Mouse (Mus musculus) lung, postnatal 0 days (tissue): ENCODE results near the gene Agfg1. TPM values are rescaled to one million over a fixed set of nuclear protein-coding genes. Genes with fewer than 3 reads are reported as not detected.

Experiments used
- ATAC-seq: fragments of 200-750 bp; cut with Nextera tagmentation; 2 replicates; pipeline ENCODE4 v1.8.0; 2017; ENCODE audit warnings: moderate library complexity
- DNase-seq: peaks from one replicate; pipeline ENCODE4 v3.0.0-alpha.2; 2016; ENCODE audit warnings: low spot score
- H3K27ac ChIP-seq: fragments of 300-500 bp; sonication (generic); 2 replicates; pipeline ENCODE4 v1.5.1; 2014; ENCODE audit warnings: antibody characterized with exemption, mild to moderate bottlenecking, low read length, mixed read lengths
- H3K27me3 ChIP-seq: fragments of 300-500 bp; sonication (generic); replicated peaks from 2 replicates; pipeline ENCODE4 v1.6.1; 2014; ENCODE audit warnings: low read length, mixed read lengths; ENCODE audit not compliant: insufficient read depth
- H3K36me3 ChIP-seq: fragments of 300-500 bp; sonication (generic); 2 replicates; pipeline ENCODE4 v1.6.1; 2014; ENCODE audit warnings: low read length, mixed read lengths; ENCODE audit not compliant: insufficient read depth
- H3K4me1 ChIP-seq: fragments of 300-500 bp; sonication (generic); 2 replicates; pipeline ENCODE4 v1.6.1; 2014; ENCODE audit warnings: antibody characterized with exemption, low read depth, low read length, mixed read lengths; ENCODE audit not compliant: insufficient read depth
- H3K4me2 ChIP-seq: fragments of 300-500 bp; sonication (generic); replicated peaks from 2 replicates; pipeline ENCODE4 v1.6.1; 2014; ENCODE audit warnings: low read depth, mild to moderate bottlenecking, low read length, moderate library complexity, mixed read lengths
- H3K4me3 ChIP-seq: fragments of 300-500 bp; sonication (generic); 2 replicates; pipeline ENCODE4 v1.5.1; 2014; ENCODE audit warnings: low read depth, low read length
- H3K9ac ChIP-seq: fragments of 300-500 bp; sonication (generic); replicated peaks from 2 replicates; pipeline ENCODE4 v1.6.1; 2014; ENCODE audit warnings: low read depth, mild to moderate bottlenecking
- H3K9me3 ChIP-seq: fragments of 300-500 bp; sonication (generic); 2 replicates; pipeline ENCODE4 v1.6.1; 2016; ENCODE audit warnings: low read length, mixed read lengths
- CTCF ChIP-seq: IDR thresholded peaks from 2 replicates; pipeline ENCODE4 v1.5.1; 2016; ENCODE audit warnings: antibody characterized with exemption, mild to moderate bottlenecking
- EP300 ChIP-seq: IDR thresholded peaks from 2 replicates; pipeline ENCODE4 v1.6.1; 2016; ENCODE audit warnings: antibody characterized with exemption, mild to moderate bottlenecking, control low read depth
- WGBS: fragments of 180-500 bp; shearing (Covaris S2); extraction: QIAGEN DNeasy Blood & Tissue Kit; methylation state at CpG from one replicate; pipeline ENCODE4 v1.1.7; 2014; 5-methylcytosine and 5-hydroxymethylcytosine counted together
- polyA plus RNA-seq: library from polyadenylated mRNA; unstranded; fragments of >200 nt; fragmentation: Nextera tagmentation; extraction: Ambion mirVana; gene quantifications from 2 replicates; pipeline ENCODE4 v1.2.1, GENCODE M21; 2015

The Agfg1 gene
- polyA plus RNA-seq, 1 experiment from 2014 or later, result 28.3 TPM

- H3K27me3 ChIP-seq, result no peaks in the 10 kb centered on the region
- no peak overlapping the region for H3K27ac ChIP-seq
- ATAC-seq (no peak), DNase-seq (no peak)
- H3K4me1 ChIP-seq, result 0 out of 2 replicates have a peak, but pooled peaks cover 3% of the 10 kb centered on the region
- no peak for TF ChIP-seq EP300
- TF ChIP-seq CTCF, result no peak
- no peaks in the 10 kb centered on the region for H3K9me3 ChIP-seq
- WGBS, result 59% methylated on average over 10 of the region's 10 CpGs
- H3K4me2 ChIP-seq, result no peak overlapping the region
- H3K9ac ChIP-seq, result no peak overlapping the region
- no peak overlapping the region for H3K4me3 ChIP-seq
- H3K36me3 ChIP-seq, result no peaks in the 10 kb centered on the region
These were observed 19.9 kb upstream of the Agfg1 start for GRCm38 (mm10) chr1:82819366-82819765.

- TF ChIP-seq EP300 (no peak), CTCF (no peak)
- Histone ChIP-seq H3K4me1 (0 out of 2 replicates have a peak, but pooled peaks cover 3% of the 10 kb centered on the region), H3K4me3 (no peak overlapping the region), H3K4me2 (no peak overlapping the region), H3K27ac (no peak overlapping the region), H3K36me3 (no peaks in the 10 kb centered on the region), H3K9me3 (no peaks in the 10 kb centered on the region), H3K27me3 (no peaks in the 10 kb centered on the region), H3K9ac (no peak overlapping the region)
- 33% methylated on average over 15 of the region's 15 CpGs for WGBS
- DNase-seq (no peak), ATAC-seq (peak; percentile 35; the same call in 1 of the 2 replicates)
These were observed 19.1 kb upstream of the Agfg1 start for GRCm38 (mm10) chr1:82820179-82820578.

GRCm38 (mm10) chr1:82820626-82821186 is 18.6 kb upstream of the Agfg1 start:
- H3K4me2 ChIP-seq, result no peak overlapping the region
- 0 out of 2 replicates have a peak, but pooled peaks cover 3% of the 10 kb centered on the region for H3K4me1 ChIP-seq
- TF ChIP-seq EP300, result no peak
- TF ChIP-seq CTCF, result no peak
- no peaks in the 10 kb centered on the region for H3K36me3 ChIP-seq
- H3K27ac ChIP-seq, result no peak overlapping the region
- H3K9ac ChIP-seq, result no peak overlapping the region
- 77% methylated on average over 3 of the region's 3 CpGs for WGBS
- ATAC-seq, result no peak
- no peak for DNase-seq
- H3K9me3 ChIP-seq, result no peaks in the 10 kb centered on the region
- no peak overlapping the region for H3K4me3 ChIP-seq
- no peaks in the 10 kb centered on the region for H3K27me3 ChIP-seq

GRCm38 (mm10) chr1:82821846-82822245 is 17.4 kb upstream of the Agfg1 start:
- ATAC-seq (no peak), DNase-seq (no peak)
- no peaks in the 10 kb centered on the region for H3K27me3 ChIP-seq
- 65% methylated on average over 3 of the region's 3 CpGs for WGBS
- no peak overlapping the region for H3K4me3 ChIP-seq
- H3K36me3 ChIP-seq, result no peaks in the 10 kb centered on the region
- H3K9me3 ChIP-seq, result no peaks in the 10 kb centered on the region
- H3K9ac ChIP-seq, result no peak overlapping the region
- H3K27ac ChIP-seq, result no peak overlapping the region
- no peak overlapping the region for H3K4me2 ChIP-seq
- 0 out of 2 replicates have a peak, but pooled peaks cover 3% of the 10 kb centered on the region for H3K4me1 ChIP-seq
- TF ChIP-seq EP300 (no peak), CTCF (no peak)

GRCm38 (mm10) chr1:82824147-82824546 is 15.1 kb upstream of the Agfg1 start:
- 82% methylated on average over 5 of the region's 6 CpGs for WGBS
- TF ChIP-seq CTCF (no peak), EP300 (no peak)
- 0 out of 2 replicates have a peak, but pooled peaks cover 3% of the 10 kb centered on the region for H3K4me1 ChIP-seq
- no peak overlapping the region for H3K4me2 ChIP-seq
- H3K4me3 ChIP-seq, result no peak overlapping the region
- H3K9me3 ChIP-seq, result no peaks in the 10 kb centered on the region
- no peak overlapping the region for H3K9ac ChIP-seq
- no peaks in the 10 kb centered on the region for H3K36me3 ChIP-seq
- no peaks in the 10 kb centered on the region for H3K27me3 ChIP-seq
- ATAC-seq, result no peak
- no peak for DNase-seq
- no peak overlapping the region for H3K27ac ChIP-seq

- H3K9me3 ChIP-seq, result no peaks in the 10 kb centered on the region
- no peak overlapping the region for H3K4me3 ChIP-seq
- H3K9ac ChIP-seq, result no peak overlapping the region
- no peak overlapping the region for H3K27ac ChIP-seq
- H3K36me3 ChIP-seq, result no peaks in the 10 kb centered on the region
- H3K4me2 ChIP-seq, result no peak overlapping the region
- WGBS, result 86% methylated on average over 2 of the region's 2 CpGs
- H3K4me1 ChIP-seq, result 0 out of 2 replicates have a peak, but pooled peaks cover under 1% of the 10 kb centered on the region
- H3K27me3 ChIP-seq, result no peaks in the 10 kb centered on the region
- no peak for DNase-seq
- TF ChIP-seq EP300 (no peak), CTCF (no peak)
- no peak for ATAC-seq
These were observed 14.0 kb upstream of the Agfg1 start for GRCm38 (mm10) chr1:82825256-82825655.

- no peak overlapping the region for H3K4me3 ChIP-seq
- H3K4me1 ChIP-seq, result no peaks in the 10 kb centered on the region
- ATAC-seq (no peak), DNase-seq (no peak)
- 86% methylated on average over 7 of the region's 7 CpGs for WGBS
- H3K27ac ChIP-seq, result no peak overlapping the region
- no peak overlapping the region for H3K4me2 ChIP-seq
- H3K9me3 ChIP-seq, result no peaks in the 10 kb centered on the region
- TF ChIP-seq CTCF, result no peak
- no peak for TF ChIP-seq EP300
- H3K36me3 ChIP-seq, result no peaks in the 10 kb centered on the region
- no peak overlapping the region for H3K9ac ChIP-seq
- H3K27me3 ChIP-seq, result no peaks in the 10 kb centered on the region
These were observed 13.5 kb upstream of the Agfg1 start for GRCm38 (mm10) chr1:82825783-82826182.
